Mouse (Mus musculus): ENCODE data around the gene Fbln7. TPM values are rescaled to one million over a fixed set of nuclear protein-coding genes. Genes with fewer than 3 reads are reported as not detected.

The Fbln7 gene
- polyA plus RNA-seq, 1 experiment from 2014 or later, result 0.42 TPM

DNA sequence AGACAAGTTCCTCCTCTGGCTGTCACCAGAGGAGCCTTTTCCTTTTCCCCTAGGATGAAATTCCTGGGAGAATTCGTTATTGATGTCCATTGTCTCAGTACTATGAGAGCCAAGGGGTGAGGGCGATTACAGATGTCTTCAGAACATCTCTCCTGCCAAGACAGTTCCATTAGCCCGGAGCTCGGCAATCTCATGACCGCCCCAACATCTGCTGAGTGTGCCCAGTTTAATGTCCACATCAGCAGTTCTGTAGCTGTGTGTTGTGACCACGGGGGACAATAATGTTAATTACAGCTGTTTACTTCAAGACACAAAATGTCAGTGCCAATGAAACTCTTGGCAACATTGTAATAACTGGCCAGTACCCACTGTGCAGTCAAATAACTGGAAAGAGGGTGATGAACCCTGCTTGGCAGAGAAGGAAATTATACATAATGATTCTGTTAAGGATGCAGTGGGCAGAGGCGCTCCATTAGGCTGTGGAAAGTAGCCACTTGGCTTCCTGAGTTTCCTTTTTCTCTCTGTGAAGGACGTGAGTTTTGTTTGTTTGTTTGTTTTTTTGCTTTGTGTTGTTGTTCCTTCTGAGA lies 22.5 kb downstream of the Fbln7 start:
- WGBS (ENCODE audit: insufficient replicate concordance), result 63% methylated on average over 8 of the region's 8 CpGs
- H3K27me3 ChIP-seq (ENCODE audit: control insufficient read depth, insufficient read depth, low read depth, low read length), result no peaks in the 10 kb centered on the region
- H3K36me3 ChIP-seq (ENCODE audit: control insufficient read depth, insufficient read depth), result no peaks in the 10 kb centered on the region
- H3K4me2 ChIP-seq (ENCODE audit: low read depth, low read length), result no peak overlapping the region
- no peak overlapping the region for H3K9ac ChIP-seq (ENCODE audit: low read depth, low read length)
- no peak for ATAC-seq (ENCODE audit: low read depth)
- no peak overlapping the region for H3K27ac ChIP-seq (ENCODE audit: low read length)
- H3K4me3 ChIP-seq (ENCODE audit: low read depth, low read length), result no peak overlapping the region
- no peaks in the 10 kb centered on the region for H3K4me1 ChIP-seq (ENCODE audit: control insufficient read depth, low read depth, low read length)
- no peaks in the 10 kb centered on the region for H3K9me3 ChIP-seq (replicated peaks; ENCODE audit: control insufficient read depth, low read length)

DNA sequence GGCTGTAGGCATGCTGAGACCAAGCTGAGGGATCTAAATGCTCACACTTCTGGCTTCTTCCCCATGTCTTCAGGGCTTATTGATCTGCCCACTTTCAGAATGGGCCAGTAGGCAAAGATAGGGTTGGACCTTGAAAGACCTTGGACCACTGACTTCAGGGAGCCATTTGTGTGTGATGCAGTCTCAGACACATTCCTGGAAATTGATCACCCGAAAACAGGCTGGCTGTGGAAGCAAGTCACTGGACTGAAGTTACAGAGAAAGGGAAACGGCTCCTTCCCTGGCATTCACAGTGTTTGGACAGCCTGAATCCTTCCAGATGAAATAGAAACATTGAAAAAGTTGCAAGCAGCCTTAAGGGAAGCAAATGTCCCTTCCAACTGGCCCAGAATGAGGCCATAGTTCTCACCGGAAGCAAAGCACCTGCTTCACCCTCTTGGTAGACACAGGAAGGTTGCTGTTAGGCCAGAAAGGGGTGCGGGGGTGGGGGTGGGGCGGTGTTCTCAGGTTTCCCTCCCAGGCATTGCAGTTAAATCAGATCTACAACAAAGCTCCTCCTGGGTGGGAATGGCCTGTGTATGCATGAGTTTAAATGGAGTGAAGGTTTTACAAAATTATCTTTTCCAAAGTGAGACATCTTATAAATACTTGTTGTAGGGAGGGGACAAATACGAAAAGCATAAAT lies 25.2 kb downstream of the Fbln7 start:
- no peak for ATAC-seq (ENCODE audit: low read depth)
- H3K9ac ChIP-seq (ENCODE audit: low read depth, low read length), result no peak overlapping the region
- H3K4me1 ChIP-seq (ENCODE audit: control insufficient read depth, low read depth, low read length), result no peaks in the 10 kb centered on the region
- no peak overlapping the region for H3K4me3 ChIP-seq (ENCODE audit: low read depth, low read length)
- no peaks in the 10 kb centered on the region for H3K36me3 ChIP-seq (ENCODE audit: control insufficient read depth, insufficient read depth)
- H3K27ac ChIP-seq (ENCODE audit: low read length), result no peak overlapping the region
- no peaks in the 10 kb centered on the region; the same call in 1 of the 2 replicates for H3K27me3 ChIP-seq (ENCODE audit: control insufficient read depth, insufficient read depth, low read depth, low read length)
- H3K9me3 ChIP-seq (replicated peaks; ENCODE audit: control insufficient read depth, low read length), result no peaks in the 10 kb centered on the region
- H3K4me2 ChIP-seq (ENCODE audit: low read depth, low read length), result no peak overlapping the region
- 56% methylated on average over 6 of the region's 6 CpGs for WGBS (ENCODE audit: insufficient replicate concordance)

DNA sequence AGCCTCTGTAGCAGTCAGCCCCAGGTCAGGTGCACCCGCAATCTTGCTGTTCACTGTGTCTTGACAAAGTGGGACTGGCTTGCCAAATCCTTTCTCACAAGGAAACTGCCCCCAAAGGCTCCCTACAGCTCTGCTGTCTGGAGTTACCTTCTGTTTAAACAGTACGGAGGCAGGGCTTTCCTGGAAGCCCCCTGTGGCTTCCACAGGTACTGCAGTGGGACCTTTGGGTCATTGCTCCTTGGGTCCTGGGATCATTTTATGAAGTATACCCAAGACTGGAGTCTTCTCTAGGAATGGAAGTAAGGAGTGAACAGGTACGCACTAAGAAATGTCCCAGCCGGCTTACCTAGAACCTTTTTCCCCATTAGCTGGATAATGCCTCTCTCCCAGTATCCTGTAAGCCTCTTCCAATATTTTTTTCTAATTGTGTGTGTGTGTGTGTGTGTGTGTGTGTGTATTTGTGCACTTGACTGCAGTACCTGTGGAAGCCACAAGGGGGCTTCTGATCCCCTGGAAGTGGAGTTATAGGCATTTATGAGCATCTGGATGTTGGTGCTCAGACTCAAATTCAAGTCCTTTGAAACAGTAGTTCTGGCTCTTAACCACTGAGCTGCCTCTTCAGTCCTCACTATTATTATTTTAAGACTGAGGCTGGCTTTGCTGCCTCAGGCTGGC lies 28.0 kb downstream of the Fbln7 start:
- Histone ChIP-seq H3K27ac (ENCODE audit: low read length) (no peak overlapping the region), H3K9ac (ENCODE audit: low read depth, low read length) (no peak overlapping the region), H3K27me3 (ENCODE audit: control insufficient read depth, insufficient read depth, low read depth, low read length) (no peaks in the 10 kb centered on the region; the same call in 1 of the 2 replicates), H3K4me2 (ENCODE audit: low read depth, low read length) (no peak overlapping the region), H3K9me3 (replicated peaks; ENCODE audit: control insufficient read depth, low read length) (no peaks in the 10 kb centered on the region), H3K4me3 (ENCODE audit: low read depth, low read length) (no peak overlapping the region), H3K4me1 (ENCODE audit: control insufficient read depth, low read depth, low read length) (no peaks in the 10 kb centered on the region), H3K36me3 (ENCODE audit: control insufficient read depth, insufficient read depth) (no peaks in the 10 kb centered on the region)
- WGBS (ENCODE audit: insufficient replicate concordance), result 73% methylated on average over 4 of the region's 4 CpGs
- no peak for ATAC-seq (ENCODE audit: low read depth)

DNA sequence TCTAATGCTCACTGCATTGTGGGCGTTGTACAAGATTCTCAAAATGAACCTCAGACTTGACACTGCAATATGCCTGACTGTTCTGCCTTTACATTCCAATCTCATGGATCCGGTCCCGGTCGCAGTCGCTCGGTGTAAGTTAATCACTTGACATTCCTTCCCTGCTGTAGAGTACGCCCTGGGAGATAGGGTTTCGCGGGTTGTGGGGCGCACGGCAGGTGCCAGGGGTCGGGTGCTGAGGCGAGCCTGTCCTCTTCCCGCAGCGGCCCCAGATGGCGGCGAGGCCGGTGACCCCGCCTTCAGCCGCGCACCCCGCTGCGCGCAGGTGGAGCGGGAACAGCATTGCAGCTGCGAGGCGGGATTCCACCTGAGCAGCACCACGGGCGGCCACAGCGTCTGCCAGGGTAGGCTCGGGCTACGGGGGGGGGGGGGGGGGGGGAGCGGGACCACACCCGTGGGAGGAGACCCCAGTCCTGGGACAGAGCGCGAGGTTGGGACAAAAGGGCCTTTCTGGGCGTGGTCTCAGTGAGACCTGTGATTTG lies 29.5 kb downstream of the Fbln7 start:
- Histone ChIP-seq H3K9me3 (replicated peaks; ENCODE audit: control insufficient read depth, low read length) (no peaks in the 10 kb centered on the region), H3K27me3 (ENCODE audit: control insufficient read depth, insufficient read depth, low read depth, low read length) (no peaks in the 10 kb centered on the region; the same call in 1 of the 2 replicates), H3K4me2 (ENCODE audit: low read depth, low read length) (peak overlapping the region; percentile 47), H3K4me1 (ENCODE audit: control insufficient read depth, low read depth, low read length) (no peaks in the 10 kb centered on the region), H3K9ac (ENCODE audit: low read depth, low read length) (no peak overlapping the region), H3K27ac (ENCODE audit: low read length) (no peak overlapping the region), H3K36me3 (ENCODE audit: control insufficient read depth, insufficient read depth) (no peaks in the 10 kb centered on the region), H3K4me3 (ENCODE audit: low read depth, low read length) (peak overlapping the region; percentile 32)
- ATAC-seq (ENCODE audit: low read depth), result no peak
- 7% methylated on average over 31 of the region's 37 CpGs for WGBS (ENCODE audit: insufficient replicate concordance)

DNA sequence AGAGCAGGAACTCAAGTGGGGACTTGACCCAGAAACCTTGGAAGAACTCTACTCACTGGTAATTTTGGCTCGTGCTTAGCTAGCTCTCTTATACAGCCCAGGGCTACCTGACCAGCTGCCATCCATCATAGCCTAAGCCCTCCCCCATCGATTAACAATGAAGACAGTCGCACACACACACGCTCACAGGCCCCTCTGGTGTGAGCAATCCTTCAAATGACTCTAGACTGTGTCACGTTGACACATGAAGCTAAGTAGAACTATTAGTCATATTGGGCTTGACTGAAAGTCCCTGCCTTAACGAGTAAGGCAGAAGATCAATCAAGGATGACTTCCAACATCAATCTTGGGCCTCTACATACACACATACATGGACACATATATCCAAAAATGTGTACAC lies 40.1 kb downstream of the Fbln7 start:
- Histone ChIP-seq H3K4me3 (ENCODE audit: low read depth, low read length) (no peak overlapping the region), H3K36me3 (ENCODE audit: control insufficient read depth, insufficient read depth) (no peaks in the 10 kb centered on the region), H3K4me1 (ENCODE audit: control insufficient read depth, low read depth, low read length) (no peaks in the 10 kb centered on the region), H3K9ac (ENCODE audit: low read depth, low read length) (no peak overlapping the region), H3K4me2 (ENCODE audit: low read depth, low read length) (no peak overlapping the region), H3K9me3 (replicated peaks; ENCODE audit: control insufficient read depth, low read length) (no peaks in the 10 kb centered on the region), H3K27me3 (ENCODE audit: control insufficient read depth, insufficient read depth, low read depth, low read length) (no peaks in the 10 kb centered on the region), H3K27ac (ENCODE audit: low read length) (no peak overlapping the region)
- no peak for ATAC-seq (ENCODE audit: low read depth)
- 72% methylated on average over 6 of the region's 6 CpGs for WGBS (ENCODE audit: insufficient replicate concordance)

DNA sequence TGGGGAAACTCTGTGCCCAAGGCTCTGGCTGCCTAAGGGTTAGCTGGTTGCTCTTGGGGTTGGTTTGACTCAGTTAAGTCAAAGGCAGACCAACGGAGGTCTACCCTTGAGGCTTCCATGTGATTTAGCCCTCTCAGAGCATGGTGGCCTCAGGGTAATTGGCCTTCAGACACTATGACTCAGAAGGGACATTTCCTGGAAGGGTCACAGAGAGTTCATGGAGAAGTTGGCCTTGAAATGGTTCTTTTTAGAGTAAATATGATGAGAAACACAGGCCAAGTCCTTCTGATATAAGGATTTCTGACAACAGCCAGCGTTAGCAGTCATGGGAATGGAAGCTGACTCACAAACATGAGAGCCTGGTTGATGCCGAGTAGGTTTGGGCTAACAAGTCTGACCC lies 40.9 kb downstream of the Fbln7 start:
- Histone ChIP-seq H3K27ac (ENCODE audit: low read length) (no peak overlapping the region), H3K36me3 (ENCODE audit: control insufficient read depth, insufficient read depth) (no peaks in the 10 kb centered on the region), H3K4me2 (ENCODE audit: low read depth, low read length) (no peak overlapping the region), H3K4me1 (ENCODE audit: control insufficient read depth, low read depth, low read length) (no peaks in the 10 kb centered on the region), H3K4me3 (ENCODE audit: low read depth, low read length) (no peak overlapping the region), H3K27me3 (ENCODE audit: control insufficient read depth, insufficient read depth, low read depth, low read length) (no peaks in the 10 kb centered on the region), H3K9ac (ENCODE audit: low read depth, low read length) (no peak overlapping the region), H3K9me3 (replicated peaks; ENCODE audit: control insufficient read depth, low read length) (no peaks in the 10 kb centered on the region)
- 53% methylated on average over 3 of the region's 3 CpGs for WGBS (ENCODE audit: insufficient replicate concordance)
- ATAC-seq (ENCODE audit: low read depth), result no peak

DNA sequence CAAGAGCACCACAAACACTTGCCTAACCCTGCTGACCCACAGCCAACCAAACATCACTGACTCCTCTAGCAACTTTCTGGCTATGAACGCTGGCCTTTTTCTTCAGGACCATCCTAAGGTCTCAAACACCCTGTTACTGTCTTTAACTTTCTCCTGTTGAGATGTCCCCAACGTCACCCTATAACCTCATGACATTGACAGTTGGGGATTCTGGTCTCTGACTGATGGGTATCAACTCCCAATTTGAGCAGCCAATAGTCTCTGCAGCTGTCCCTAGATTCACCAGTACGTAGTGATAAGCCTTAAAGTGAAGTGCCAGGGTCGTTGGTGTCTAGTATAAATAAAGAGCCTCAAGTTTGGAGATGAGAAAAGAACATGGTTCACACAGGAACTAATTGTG lies 52.2 kb downstream of the Fbln7 start:
- WGBS (ENCODE audit: insufficient replicate concordance), result 54% methylated on average over 4 of the region's 4 CpGs
- ATAC-seq (ENCODE audit: low read depth), result no peak
- Histone ChIP-seq H3K4me1 (ENCODE audit: control insufficient read depth, low read depth, low read length) (no peaks in the 10 kb centered on the region), H3K4me2 (ENCODE audit: low read depth, low read length) (no peak overlapping the region), H3K9me3 (replicated peaks; ENCODE audit: control insufficient read depth, low read length) (no peaks in the 10 kb centered on the region), H3K4me3 (ENCODE audit: low read depth, low read length) (no peak overlapping the region), H3K27me3 (ENCODE audit: control insufficient read depth, insufficient read depth, low read depth, low read length) (no peaks in the 10 kb centered on the region), H3K9ac (ENCODE audit: low read depth, low read length) (no peak overlapping the region), H3K36me3 (ENCODE audit: control insufficient read depth, insufficient read depth) (no peaks in the 10 kb centered on the region), H3K27ac (ENCODE audit: low read length) (no peak overlapping the region)

DNA sequence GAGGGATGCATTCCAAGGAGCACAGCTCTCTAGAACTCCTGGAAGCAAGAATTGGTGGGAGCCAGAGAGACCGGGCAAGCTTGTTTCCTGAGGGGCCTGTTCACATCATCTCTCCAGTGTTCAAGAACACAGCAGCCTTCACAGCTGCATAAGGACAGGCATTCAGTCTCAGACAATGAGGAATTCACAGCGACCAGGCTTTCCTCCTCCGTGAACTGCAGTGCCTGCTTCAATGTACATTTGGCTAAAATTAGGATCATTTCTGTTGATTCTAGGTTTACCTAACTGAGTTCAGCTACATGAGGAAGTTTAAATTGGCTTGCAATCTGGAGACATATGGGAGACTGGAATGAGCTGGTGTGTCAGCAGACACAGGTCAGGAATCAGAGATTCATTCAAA lies 53.7 kb downstream of the Fbln7 start:
- Histone ChIP-seq H3K9ac (ENCODE audit: low read depth, low read length) (no peak overlapping the region), H3K36me3 (ENCODE audit: control insufficient read depth, insufficient read depth) (no peaks in the 10 kb centered on the region), H3K4me1 (ENCODE audit: control insufficient read depth, low read depth, low read length) (no peaks in the 10 kb centered on the region), H3K4me2 (ENCODE audit: low read depth, low read length) (no peak overlapping the region), H3K9me3 (replicated peaks; ENCODE audit: control insufficient read depth, low read length) (no peaks in the 10 kb centered on the region), H3K4me3 (ENCODE audit: low read depth, low read length) (no peak overlapping the region), H3K27ac (ENCODE audit: low read length) (no peak overlapping the region), H3K27me3 (ENCODE audit: control insufficient read depth, insufficient read depth, low read depth, low read length) (no peaks in the 10 kb centered on the region)
- ATAC-seq (ENCODE audit: low read depth), result no peak
- 62% methylated on average over 3 of the region's 3 CpGs for WGBS (ENCODE audit: insufficient replicate concordance)

DNA sequence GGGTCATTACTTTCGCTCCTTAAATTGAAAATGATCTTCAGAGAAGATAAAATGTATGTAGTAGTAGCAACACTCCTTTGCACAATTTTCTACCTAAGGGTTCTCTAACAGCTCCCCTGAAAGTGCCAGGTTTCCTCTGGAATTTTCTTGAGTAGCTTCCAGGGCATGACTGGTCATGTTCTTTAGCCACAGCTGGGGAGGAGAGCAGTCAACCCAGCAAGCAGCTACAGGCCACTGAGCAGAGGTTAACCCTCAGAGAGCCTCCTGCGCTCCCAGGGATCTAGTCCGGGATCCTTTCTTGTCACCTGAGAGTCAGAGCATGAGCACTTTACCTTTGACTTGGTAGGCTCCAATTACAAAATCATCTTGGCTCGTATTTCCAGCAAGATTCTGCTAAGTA lies 62.0 kb downstream of the Fbln7 start:
- H3K9ac ChIP-seq (ENCODE audit: low read depth, low read length), result no peak overlapping the region
- H3K27ac ChIP-seq (ENCODE audit: low read length), result no peak overlapping the region
- no peaks in the 10 kb centered on the region for H3K36me3 ChIP-seq (ENCODE audit: control insufficient read depth, insufficient read depth)
- ATAC-seq (ENCODE audit: low read depth), result no peak
- no peaks in the 10 kb centered on the region for H3K9me3 ChIP-seq (replicated peaks; ENCODE audit: control insufficient read depth, low read length)
- H3K27me3 ChIP-seq (ENCODE audit: control insufficient read depth, insufficient read depth, low read depth, low read length), result no peaks in the 10 kb centered on the region
- 85% methylated on average over 4 of the region's 4 CpGs for WGBS (ENCODE audit: insufficient replicate concordance)
- no peaks in the 10 kb centered on the region for H3K4me1 ChIP-seq (ENCODE audit: control insufficient read depth, low read depth, low read length)
- no peak overlapping the region for H3K4me2 ChIP-seq (ENCODE audit: low read depth, low read length)
- H3K4me3 ChIP-seq (ENCODE audit: low read depth, low read length), result no peak overlapping the region

All from liver, embryonic 16.5 days (tissue).